Mouse (Mus musculus): Measurements from ENCODE around the gene Edf1. TPM values are rescaled to one million over a fixed set of nuclear protein-coding genes. Genes with fewer than 3 reads are reported as not detected.

Edf1 gene
- 310 and 331 TPM in 2 replicates for polyA plus RNA-seq (2016; fragmentation: Nextera tagmentation; extraction: Ambion mirVana)

DNA sequence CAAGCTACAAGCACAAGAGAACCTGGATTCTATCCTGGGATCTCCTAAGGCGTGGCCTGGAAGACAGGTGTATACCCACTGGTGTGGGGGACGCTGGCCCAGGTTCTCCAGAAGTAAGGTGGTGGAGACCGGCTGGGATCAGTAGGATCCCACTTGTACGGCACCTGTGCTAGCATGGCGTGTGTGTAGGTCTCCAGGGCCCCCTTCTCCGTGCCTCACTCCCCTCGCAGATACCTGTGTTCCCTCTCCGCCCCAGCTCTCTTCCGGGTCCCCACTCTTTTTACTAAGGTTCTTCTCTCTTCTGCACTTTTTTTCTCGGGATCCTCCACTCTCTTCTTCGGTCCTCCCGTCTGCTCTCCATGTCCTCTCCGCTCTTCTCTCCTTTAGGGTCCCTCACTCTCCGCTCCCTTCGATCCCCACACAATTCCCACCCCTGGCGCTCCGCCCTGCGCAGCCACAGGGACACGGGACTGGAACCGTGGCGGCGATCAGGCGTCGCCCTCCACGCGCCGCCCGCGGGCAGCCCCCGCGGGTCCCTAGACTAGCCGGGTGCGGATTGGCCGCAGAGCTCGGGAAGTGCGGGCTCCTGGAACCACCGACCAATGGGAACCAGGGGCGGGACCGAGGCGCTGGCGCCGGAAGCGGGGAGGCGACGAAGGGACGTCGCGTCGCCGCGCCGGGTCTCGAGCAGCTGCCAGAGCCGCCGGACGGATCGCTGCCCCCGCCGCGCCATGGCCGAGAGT, at the start of gene Edf1:
TSS of gene Edf1 (plus strand) at position 627 of the 743 bp plus-strand sequence.
- WGBS = under 1% methylated on average over 61 of the region's 61 CpGs
- peaks cover 20% of the 10 kb centered on the region for H3K4me1 ChIP-seq

GRCm38 (mm10) chr2:25509912-25510311, 47.7 kb upstream of the Edf1 start:
- Histone ChIP-seq H3K4me2 (replicated peaks) (no peak overlapping the region), H3K27ac (no peak overlapping the region), H3K9me3 (no peaks in the 10 kb centered on the region), H3K4me3 (no peak overlapping the region), H3K36me3 (peaks cover 7% of the 10 kb centered on the region), H3K9ac (no peak overlapping the region), H3K27me3 (no peaks in the 10 kb centered on the region), H3K4me1 (no peaks in the 10 kb centered on the region)
- no peak for ATAC-seq (ENCODE audit: insufficient number of reproducible peaks, insufficient read depth, low FRiP score, low TSS enrichment)
- WGBS = 64% methylated on average over 3 of the region's 3 CpGs

More for the DNA sequence above, at the start of gene Edf1:
- H3K27me3 ChIP-seq = no peaks in the 10 kb centered on the region
- H3K27ac ChIP-seq = peak within 1 kb of the TSS; percentile 71
- H3K9ac ChIP-seq = peak within 1 kb of the TSS; percentile 93
- ATAC-seq (ENCODE audit: insufficient number of reproducible peaks, insufficient read depth, low FRiP score, low TSS enrichment) = peak; percentile 95
- no peaks in the 10 kb centered on the region for H3K9me3 ChIP-seq
- H3K4me3 ChIP-seq = peak within 1 kb of the TSS; percentile 97
- H3K36me3 ChIP-seq = peaks cover 26% of the 10 kb centered on the region
- H3K4me2 ChIP-seq (replicated peaks) = peak within 1 kb of the TSS; percentile 94

DNA sequence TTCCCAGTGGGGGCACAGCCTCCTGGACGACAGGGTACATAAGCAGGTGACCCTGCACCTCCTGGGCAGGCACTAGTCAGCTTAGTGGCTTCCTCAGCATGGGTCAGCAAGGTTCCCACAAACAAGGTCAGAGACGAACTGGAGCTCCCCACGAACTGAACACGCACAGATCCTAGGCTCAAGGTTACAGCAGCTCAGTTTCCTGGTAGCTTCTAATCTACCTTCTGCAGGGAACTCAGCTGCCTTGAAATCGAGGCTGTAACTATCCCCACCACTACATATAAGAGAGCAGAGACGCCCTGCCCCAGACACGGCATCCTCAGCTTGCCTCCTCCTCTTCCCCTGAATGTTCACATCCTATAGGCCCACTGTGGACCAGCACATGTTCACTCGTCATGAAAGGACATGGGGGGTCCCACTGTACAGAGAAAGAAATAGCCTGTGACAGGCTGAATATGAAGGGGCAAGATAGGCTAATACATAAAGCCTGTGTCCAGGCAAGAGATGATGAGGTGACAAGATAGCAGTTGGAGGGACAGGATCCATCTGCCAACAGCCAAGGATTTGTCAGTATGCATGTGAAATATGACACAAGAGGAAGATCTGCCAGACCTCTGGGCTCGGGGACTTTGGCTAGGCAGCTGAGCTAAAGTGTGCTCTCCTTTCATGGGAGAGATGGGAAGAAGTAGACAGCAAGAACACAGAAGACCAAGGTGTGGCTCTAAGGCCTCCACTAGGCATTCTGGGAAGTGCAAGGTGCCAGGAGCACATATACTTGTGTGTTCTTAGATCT, 30.9 kb upstream of the Edf1 start:
- no peak overlapping the region for H3K9ac ChIP-seq
- H3K36me3 ChIP-seq = peaks cover 88% of the 10 kb centered on the region
- H3K9me3 ChIP-seq = no peaks in the 10 kb centered on the region
- H3K4me3 ChIP-seq = no peak overlapping the region
- no peak overlapping the region for H3K27ac ChIP-seq
- no peaks in the 10 kb centered on the region for H3K4me1 ChIP-seq
- H3K4me2 ChIP-seq (replicated peaks) = no peak overlapping the region
- 83% methylated on average over 9 of the region's 9 CpGs for WGBS
- ATAC-seq (ENCODE audit: insufficient number of reproducible peaks, insufficient read depth, low FRiP score, low TSS enrichment) = no peak
- no peaks in the 10 kb centered on the region for H3K27me3 ChIP-seq

DNA sequence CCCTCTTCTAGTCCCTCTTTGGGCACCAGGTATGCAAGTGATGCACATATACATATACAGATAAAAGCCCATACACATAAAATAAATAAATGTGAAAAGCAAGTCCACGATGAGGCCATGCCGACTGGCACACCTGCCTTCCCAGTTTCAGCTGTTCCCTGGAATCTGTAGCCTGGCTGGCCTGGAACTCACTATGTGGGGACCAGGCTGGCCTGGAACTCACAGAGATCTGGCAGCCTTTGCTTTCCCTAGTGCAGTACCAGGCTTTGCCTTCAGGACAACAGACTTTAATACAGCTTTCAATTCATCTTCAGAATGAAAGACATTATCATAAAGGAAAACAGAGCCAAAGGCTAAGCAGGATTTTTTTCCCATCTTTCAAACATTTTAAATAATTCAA, 23.9 kb upstream of the Edf1 start:
- WGBS = 96% methylated on average over 2 of the region's 2 CpGs

DNA sequence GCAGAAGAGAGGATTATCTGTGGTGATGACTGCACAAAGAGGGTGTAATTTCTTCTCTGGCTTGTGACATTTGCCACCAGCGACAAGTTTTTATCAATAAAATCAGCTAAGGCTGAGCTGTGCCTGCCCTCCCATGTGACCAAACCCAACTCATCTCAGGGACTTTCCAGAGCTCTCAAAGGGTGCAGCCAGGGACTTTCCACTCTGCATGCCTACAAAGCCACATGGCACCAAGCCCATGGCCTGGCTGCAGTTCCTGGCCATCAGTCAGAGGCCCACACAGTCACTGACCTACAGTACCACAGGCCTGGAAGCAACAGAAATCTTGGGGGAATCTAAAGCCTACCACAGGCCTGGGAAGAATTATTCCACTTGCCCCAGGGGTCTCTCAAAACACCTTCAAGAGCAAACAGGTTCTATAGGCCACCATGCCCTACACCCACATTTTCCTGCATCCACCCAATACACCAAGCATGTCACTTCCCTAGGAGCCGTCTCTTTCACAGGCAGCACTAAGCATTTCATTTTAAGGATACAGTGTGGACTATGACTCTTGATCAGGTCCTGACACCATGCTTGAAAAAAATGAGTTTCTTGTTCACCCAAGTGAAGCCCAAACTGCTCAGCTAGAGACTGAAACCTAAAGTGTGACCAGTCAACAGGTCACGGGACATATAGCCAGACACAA, 23.3 kb upstream of the Edf1 start:
- H3K4me1 ChIP-seq = no peaks in the 10 kb centered on the region
- H3K9ac ChIP-seq = no peak overlapping the region
- no peaks in the 10 kb centered on the region for H3K27me3 ChIP-seq
- no peak overlapping the region for H3K4me2 ChIP-seq (replicated peaks)
- ATAC-seq (ENCODE audit: insufficient number of reproducible peaks, insufficient read depth, low FRiP score, low TSS enrichment) = no peak
- H3K27ac ChIP-seq = no peak overlapping the region
- 87% methylated on average over 3 of the region's 3 CpGs for WGBS
- no peak overlapping the region for H3K4me3 ChIP-seq
- H3K9me3 ChIP-seq = no peaks in the 10 kb centered on the region
- H3K36me3 ChIP-seq = peaks cover 81% of the 10 kb centered on the region

More for the DNA sequence above, 23.9 kb upstream of the Edf1 start:
- no peaks in the 10 kb centered on the region for H3K4me1 ChIP-seq
- no peak overlapping the region for H3K27ac ChIP-seq
- ATAC-seq (ENCODE audit: insufficient number of reproducible peaks, insufficient read depth, low FRiP score, low TSS enrichment) = no peak
- no peaks in the 10 kb centered on the region for H3K9me3 ChIP-seq
- no peak overlapping the region for H3K4me3 ChIP-seq
- H3K36me3 ChIP-seq = peaks cover 85% of the 10 kb centered on the region
- no peaks in the 10 kb centered on the region for H3K27me3 ChIP-seq
- no peak overlapping the region for H3K9ac ChIP-seq
- H3K4me2 ChIP-seq (replicated peaks) = no peak overlapping the region

DNA sequence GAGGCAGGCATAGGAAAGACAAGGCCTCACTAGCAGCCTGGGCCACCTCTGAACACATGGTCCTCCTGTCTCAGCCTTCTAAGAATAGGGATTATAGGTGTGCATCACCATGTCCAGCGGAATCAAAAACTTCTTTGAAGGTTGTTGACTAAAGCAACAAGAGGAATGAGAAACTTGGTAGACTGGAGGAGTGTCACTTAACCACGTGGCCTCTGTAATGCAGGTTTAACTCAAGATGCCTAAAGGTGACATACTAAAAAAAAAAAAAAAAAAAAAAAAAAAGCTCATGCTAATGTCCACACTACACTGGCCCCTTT, 22.8 kb upstream of the Edf1 start:
- Histone ChIP-seq H3K4me3 (no peak overlapping the region), H3K9me3 (no peaks in the 10 kb centered on the region), H3K27ac (no peak overlapping the region), H3K36me3 (peaks cover 82% of the 10 kb centered on the region), H3K9ac (no peak overlapping the region), H3K27me3 (no peaks in the 10 kb centered on the region), H3K4me2 (replicated peaks) (no peak overlapping the region), H3K4me1 (no peaks in the 10 kb centered on the region)
- 94% methylated on average over 2 of the region's 2 CpGs for WGBS
- no peak for ATAC-seq (ENCODE audit: insufficient number of reproducible peaks, insufficient read depth, low FRiP score, low TSS enrichment)

DNA sequence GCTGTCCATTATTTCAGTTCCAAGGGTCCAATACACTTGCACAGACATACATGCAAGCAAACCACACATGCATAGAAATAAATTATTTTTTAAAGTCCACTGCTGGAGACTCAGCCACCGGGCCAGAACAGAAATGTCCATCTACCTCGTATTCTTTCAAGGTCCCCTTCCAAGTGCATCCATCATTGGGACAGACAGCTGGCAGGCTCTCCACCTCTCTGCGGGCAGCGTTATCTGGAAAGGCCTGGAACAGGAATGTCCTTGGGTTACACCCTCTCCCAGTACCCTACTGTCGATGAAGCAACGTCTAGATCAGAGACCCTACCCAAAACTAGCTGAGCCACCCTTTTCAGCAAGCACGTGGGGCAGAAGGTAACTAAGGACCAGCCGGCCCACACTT, 21.1 kb upstream of the Edf1 start:
- Histone ChIP-seq H3K36me3 (peaks cover 69% of the 10 kb centered on the region), H3K27me3 (no peaks in the 10 kb centered on the region), H3K4me3 (no peak overlapping the region), H3K4me1 (no peaks in the 10 kb centered on the region), H3K27ac (no peak overlapping the region), H3K4me2 (replicated peaks) (no peak overlapping the region), H3K9ac (no peak overlapping the region), H3K9me3 (no peaks in the 10 kb centered on the region)
- ATAC-seq (ENCODE audit: insufficient number of reproducible peaks, insufficient read depth, low FRiP score, low TSS enrichment) = no peak
- 93% methylated on average over 8 of the region's 8 CpGs for WGBS

GRCm38 (mm10) chr2:25540541-25540948, 17.1 kb upstream of the Edf1 start:
- WGBS = 97% methylated on average over 4 of the region's 4 CpGs
- H3K36me3 ChIP-seq = peaks cover 40% of the 10 kb centered on the region
- ATAC-seq (ENCODE audit: insufficient number of reproducible peaks, insufficient read depth, low FRiP score, low TSS enrichment) = no peak

DNA sequence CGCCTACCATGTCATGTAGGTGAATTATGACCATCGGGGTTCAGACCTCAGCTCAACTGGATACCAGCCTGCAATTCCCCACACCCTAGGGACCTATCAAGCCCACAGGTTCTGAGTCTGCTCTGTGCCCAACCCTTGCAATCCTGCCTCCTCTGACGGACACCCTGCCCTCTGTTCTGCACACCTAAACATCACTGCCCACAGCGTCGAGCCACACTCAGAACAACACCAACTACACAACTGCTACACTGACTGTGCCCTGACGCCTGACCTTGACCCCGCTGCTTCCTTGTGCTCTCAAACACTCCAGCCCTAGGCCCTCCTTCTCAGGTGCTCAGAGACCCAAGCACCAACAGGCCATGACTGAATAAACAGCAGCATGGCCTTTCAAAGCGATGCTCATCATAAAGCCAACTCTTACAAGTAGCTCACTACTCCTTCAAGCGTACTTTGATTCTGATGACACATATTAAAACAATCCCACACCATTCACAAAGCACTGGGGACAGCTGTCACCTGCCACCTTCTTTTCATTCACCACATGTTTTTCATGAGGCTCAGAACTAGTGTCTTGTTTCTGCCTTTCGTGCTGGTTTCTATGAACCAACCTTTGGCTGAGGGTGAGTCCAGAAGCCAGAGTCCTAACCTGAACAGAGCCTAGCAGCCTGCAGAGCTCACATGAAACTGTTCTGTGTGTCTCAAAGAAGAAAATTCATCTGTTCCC, 15.8 kb upstream of the Edf1 start:
- Histone ChIP-seq H3K27me3 (no peaks in the 10 kb centered on the region), H3K36me3 (peaks cover 27% of the 10 kb centered on the region), H3K4me3 (no peak overlapping the region), H3K27ac (no peak overlapping the region), H3K4me2 (replicated peaks) (no peak overlapping the region), H3K4me1 (peaks cover 7% of the 10 kb centered on the region), H3K9ac (no peak overlapping the region), H3K9me3 (no peaks in the 10 kb centered on the region)
- ATAC-seq (ENCODE audit: insufficient number of reproducible peaks, insufficient read depth, low FRiP score, low TSS enrichment) = no peak
- 83% methylated on average over 10 of the region's 10 CpGs for WGBS

More at GRCm38 (mm10) chr2:25540541-25540948, 17.1 kb upstream of the Edf1 start:
- H3K4me1 ChIP-seq = peaks cover under 1% of the 10 kb centered on the region; the same call in 1 of the 2 replicates
- H3K27ac ChIP-seq = no peak overlapping the region
- no peak overlapping the region for H3K4me2 ChIP-seq (replicated peaks)
- H3K9me3 ChIP-seq = no peaks in the 10 kb centered on the region
- H3K9ac ChIP-seq = no peak overlapping the region
- no peak overlapping the region for H3K4me3 ChIP-seq
- H3K27me3 ChIP-seq = no peaks in the 10 kb centered on the region

DNA sequence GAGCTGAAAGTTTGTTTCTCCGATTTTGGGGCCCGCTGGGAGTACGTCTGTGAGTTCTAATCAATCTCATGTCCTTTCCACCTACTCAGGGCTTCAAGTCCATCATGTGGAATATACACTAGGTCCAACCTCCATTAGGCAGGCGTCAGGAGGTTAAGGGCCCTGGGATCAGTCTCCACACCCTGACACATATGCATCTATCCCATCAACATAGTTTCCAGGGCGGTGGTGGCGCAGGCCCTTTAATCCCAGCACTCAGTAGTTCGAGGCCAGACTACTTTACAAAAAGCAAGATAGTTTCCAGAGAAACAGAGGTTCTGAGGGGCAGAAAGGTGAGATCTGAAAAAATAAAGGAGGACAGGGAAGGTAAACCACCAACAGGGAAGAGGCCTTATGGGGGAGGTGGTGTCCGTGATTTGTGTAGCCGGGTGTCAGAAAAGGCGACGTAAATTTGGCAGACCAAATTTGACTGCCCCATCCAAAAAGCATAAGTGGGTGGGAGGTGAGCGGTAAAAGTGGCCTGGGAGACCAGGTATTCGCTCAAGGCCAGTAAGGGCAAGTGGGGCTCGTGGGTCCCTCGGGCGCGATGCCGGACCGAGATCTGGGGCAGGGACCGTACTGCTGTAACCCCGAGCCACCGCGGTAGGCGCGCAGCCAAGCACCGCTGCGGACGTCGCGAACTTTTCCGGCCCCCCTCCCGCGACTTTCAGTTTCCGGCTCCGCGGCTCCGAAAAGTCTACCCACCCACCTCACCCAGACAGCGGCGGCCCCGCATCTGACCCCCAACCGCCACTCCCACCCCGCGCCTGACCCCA, 11.4 kb upstream of the Edf1 start:
- peak overlapping the region; percentile 79 for H3K9ac ChIP-seq
- peak overlapping the region; percentile 68 for H3K4me3 ChIP-seq
- WGBS = 7% methylated on average over 43 of the region's 43 CpGs
- H3K4me2 ChIP-seq (replicated peaks) = peak overlapping the region; percentile 78
- peak; percentile 37; the same call in 1 of the 2 replicates for ATAC-seq (ENCODE audit: insufficient number of reproducible peaks, insufficient read depth, low FRiP score, low TSS enrichment)
- no peaks in the 10 kb centered on the region for H3K36me3 ChIP-seq
- peaks cover 7% of the 10 kb centered on the region for H3K4me1 ChIP-seq
- H3K27me3 ChIP-seq = no peaks in the 10 kb centered on the region
- no peaks in the 10 kb centered on the region for H3K9me3 ChIP-seq
- peak overlapping the region; percentile 63; the same call in 1 of the 2 replicates for H3K27ac ChIP-seq
